Mouse (Mus musculus) left cerebral cortex, adult 8-10 months (tissue): ENCODE measurements at regions not wholly inside any gene's neighbourhood (a gene's known extent, or its start where the extent isn't known, plus 50 kb on each side); places are given as distances from the start of the nearest gene placed in this dataset.

Experiments
- DNase-seq, 2 experiments: peaks; one replicate each; pipeline ENCODE4 v3.0.0; 2022; ENCODE audit warnings: low spot score in 2 of 2

DNA sequence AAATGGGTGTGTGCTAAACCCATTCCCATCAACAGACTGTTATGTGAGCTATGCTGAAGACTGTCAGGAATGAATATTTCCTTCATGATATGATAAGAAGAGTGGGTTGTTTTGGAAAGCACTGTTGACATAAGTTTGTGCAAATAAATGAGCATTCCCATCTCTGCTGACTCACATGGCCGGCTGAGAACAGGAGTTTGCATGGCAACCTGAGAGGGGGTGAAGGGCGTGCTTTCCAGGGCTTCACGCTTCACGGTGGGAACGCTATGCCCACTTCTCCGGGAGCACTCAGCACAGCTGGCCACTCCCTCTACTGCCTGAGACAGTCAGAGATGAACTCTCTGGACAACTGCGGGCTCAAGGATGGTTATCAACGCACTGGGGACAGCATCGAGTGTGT is 348.9 kb upstream of the Slc24a5 start:
- DNase-seq = no peak

DNA sequence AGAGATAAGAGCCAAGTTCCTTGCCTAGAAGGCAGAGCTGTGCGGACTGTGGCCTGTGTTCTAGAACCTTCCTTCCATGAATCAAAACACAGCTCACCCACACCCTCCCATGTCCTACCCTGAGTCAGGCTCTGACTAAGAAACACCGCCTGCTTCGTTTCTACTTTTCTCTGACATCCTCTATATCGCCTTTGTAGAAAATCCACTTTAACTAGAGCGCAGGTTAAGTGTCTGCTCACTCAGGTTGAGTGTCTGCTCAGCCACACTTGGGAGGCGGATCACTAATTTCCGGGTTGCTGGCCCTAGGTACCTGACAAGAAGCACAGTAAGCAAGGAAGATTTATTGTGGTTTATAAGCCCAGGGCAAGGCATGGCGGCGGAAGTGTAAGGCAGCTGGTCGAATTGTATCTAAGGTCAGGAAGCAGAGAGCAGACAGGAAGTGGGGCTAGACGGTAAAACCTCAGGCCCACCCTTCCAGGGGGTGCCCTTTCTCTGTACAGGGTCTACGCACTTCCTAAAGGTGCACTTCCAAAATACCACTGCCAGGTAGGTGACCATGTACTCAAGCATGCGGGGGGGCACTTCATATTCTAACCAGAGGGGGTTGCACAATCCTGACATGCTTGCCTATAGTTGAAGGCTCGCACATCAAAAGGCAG is 348.0 kb upstream of the Slc24a5 start:
- no peak for DNase-seq

DNA sequence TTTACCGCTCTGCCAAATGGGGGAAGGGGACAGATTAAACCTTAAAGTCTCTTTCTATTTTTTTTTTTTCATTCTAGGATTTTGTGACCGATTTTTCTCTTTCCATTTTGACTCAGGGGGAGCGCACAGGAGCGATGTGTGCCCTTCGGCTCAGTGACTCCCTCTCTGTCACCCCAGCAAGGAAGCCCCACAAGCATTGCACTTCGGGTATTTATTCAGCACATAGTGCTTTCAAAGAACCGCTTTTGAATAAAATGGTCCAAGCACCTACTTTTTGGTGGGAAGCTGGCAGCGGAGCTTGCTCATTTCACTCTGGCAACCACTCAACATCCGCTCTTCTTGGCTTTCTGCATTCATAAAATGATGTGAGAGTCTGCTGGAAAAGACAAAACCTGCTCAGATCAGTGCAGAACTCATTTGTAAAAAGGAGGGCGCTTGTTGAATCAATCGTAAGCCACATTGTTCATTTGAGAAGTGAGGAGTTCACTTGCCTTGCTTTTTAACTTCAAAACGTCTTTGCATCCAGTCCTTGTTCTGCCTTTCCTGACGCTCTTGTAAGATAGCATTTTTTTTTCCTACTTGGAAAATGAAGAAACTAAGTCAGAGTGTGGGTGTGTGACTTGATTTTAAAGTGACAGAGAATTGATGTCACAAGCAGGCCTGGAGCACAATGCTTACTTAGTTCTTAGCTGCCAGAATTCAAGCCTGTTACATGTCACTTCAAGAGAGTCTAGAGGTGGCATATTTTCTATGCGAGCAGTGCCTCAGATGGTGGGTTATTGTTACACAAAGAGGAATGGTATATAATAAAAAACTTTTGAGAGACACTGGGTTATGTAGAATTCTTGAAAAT is 347.1 kb upstream of the Slc24a5 start:
- peak; percentile 12 to 37 for DNase-seq

GRCm38 (mm10) chr2:124724171-124724570 is 343.8 kb upstream of the Slc24a5 start:
- DNase-seq = no peak

DNA sequence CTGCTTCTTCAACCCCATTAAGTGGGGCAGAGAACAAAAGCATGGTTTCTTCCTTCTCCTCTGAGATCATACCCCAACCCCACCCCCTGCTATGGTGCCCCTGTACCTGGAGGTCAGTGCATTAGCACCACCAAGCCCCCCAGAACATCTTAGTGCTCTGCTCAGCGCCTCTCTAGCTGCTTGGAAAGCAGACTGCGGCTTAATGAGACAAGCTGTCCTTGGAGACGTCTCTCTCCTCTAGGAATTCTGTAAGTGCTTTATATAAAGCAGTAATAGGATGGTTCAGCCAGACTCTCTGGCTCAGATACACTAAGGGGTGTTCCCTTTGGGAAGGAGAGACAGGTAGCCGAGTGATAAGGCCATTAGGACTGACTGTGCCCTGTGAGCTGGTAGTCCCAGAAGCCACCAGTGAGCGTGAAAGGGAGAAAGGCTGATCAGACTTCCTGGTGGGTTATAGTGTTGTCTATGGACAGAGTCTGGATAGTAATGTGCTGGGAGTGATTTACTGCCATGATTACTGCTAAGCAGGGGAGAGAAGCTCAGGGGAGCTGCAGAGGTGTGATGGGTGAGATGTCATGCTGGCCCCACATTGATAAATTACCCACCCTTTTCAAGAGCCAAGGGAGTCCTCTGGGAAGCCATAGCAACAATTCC is 343.0 kb upstream of the Slc24a5 start:
- DNase-seq = no peak

- peak in 1 of 2 experiments; percentile 16 for DNase-seq
Observed at GRCm38 (mm10) chr2:124727979-124728378, 339.9 kb upstream of the Slc24a5 start.

DNA sequence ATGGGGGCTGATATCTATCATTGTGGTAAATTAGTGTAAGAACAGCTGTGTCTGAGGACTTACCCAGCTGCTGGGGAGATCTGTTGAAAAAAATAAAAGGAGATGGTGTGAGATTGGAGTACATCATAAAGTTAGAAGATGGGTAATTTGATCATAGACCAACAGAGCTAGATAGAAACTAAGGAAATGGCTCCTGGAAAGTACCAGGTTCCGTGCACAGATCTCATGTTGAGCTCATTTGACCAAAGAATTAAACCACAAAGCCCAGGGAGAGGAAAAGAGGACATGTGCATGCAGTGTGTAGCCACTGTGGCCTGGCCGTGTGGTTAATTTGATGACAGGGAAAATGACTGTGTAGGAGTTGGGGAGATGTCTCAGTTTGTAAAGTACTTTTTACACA is 335.3 kb upstream of the Slc24a5 start:
- DNase-seq = no peak

DNA sequence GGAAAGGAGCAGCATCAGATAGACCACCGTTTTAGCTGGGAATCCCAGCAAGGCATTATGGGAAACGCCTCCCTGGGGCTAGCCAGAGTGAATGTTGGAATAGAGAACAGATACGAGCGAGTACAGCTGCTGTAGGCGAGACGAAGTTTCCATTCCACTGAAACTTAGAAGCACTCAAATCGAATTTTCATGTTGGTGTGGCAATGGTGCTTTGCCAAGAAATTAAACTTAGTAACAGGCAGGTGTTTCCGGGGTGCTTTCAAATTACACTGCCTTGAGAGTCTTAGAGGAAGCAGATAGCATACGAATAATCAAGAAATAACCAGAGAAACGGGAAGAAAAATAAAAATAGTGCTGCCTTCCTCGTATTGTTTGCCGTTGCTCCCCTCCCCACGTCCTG is 327.1 kb upstream of the Slc24a5 start:
- DNase-seq = no peak

GRCm38 (mm10) chr2:124742964-124743363 is 325.0 kb upstream of the Slc24a5 start:
- DNase-seq = no peak

DNA sequence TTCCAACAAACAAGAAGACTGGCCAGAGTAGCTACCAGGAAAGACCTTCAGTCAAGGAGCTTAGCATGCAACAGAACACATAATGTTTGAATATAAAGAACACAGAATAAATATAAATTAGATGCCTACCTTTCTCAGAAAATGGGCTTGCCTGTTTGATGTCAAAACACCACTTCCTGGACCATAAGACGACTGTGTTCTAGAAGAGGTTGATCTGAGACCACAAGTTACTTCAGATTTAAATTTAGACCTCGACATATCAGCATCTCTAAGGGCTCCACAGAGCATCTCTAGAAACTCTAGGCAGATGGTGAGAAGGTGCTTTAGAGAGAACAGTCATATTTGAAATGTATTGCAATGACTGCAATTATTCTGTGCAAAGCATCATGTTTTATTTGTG is 322.9 kb upstream of the Slc24a5 start:
- no peak for DNase-seq

DNA sequence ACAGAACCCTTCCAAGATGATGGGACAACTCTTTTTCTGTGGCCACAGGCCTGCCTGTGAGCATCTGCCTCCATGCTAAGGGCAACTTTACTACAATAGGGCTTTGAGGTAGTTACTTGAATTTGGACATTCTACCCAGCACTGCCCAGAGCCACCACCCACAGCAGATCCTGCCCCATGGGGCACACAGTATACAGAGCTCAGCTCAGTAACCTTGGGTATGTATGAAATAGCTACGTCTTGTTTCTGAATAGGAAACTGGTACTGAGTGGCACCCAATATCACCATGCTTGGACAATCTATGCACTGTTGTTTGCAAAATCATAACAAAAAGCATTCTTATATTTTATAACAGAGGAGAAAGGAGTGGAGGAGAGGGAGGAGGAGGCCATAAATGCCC is 320.8 kb upstream of the Slc24a5 start:
- no peak for DNase-seq

DNA sequence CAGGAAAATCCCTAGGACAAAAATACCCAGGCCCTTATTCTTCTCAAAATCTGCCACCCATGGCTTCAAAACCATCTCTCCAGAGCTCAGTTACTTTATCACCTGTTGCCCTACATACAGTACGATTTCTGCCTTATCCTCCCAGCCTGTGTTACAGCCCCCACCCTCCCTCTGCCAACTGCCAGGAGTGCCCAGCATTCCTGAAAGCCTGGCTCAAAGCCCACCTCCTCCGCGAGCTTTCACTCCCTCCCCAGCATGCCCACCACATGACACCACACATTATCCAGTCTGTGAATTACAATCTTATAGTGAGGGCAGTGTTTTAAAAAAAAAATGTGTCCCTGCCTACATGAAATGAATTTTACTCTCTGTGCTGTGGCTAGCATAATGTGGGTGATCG is 320.3 kb upstream of the Slc24a5 start:
- DNase-seq = peak in 1 of 2 experiments; percentile 50

GRCm38 (mm10) chr2:124751832-124752231 is 316.1 kb upstream of the Slc24a5 start:
- no peak for DNase-seq

DNA sequence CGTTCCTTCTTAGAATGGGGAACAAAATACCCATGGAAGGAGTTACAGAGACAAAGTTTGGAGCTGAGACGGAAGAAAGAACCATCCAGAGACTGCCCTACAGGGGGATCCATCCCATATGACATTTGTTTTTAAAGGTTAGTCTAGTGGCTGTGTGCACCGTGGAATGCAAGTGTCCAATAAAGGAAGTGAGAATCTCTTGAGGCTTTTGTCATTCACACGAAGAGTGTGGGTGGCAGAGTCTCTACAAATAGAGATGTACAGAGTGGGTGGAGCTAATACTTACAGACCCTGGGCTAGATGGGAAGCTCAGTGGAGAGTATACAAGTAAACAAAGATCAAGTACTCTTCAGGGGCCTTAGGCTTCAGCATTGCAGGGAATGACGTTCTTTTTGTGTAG is 314.2 kb upstream of the Slc24a5 start:
- no peak for DNase-seq

- no peak for DNase-seq
Observed at GRCm38 (mm10) chr2:124755244-124755643, 312.7 kb upstream of the Slc24a5 start.

DNA sequence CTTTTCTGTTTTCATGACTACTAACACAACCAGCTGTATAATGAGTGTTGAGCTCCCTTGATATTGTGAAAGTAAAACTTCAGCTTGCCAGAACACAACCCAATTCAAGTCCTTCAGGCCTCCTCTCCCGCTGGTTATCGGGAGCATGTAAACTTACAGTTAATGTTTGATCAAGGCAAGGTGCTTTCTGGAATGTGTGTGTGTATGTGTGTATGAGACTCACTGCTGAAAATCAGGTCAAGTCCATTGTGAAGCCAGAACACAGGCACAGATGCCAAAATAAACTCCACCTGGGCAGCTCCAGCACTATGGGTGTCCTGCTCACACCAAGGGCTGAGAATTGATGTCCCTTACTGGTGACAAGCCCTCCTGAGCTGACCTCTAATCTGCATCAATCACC is 308.9 kb upstream of the Slc24a5 start:
- no peak for DNase-seq

- no peak for DNase-seq
Observed at GRCm38 (mm10) chr2:124763650-124764049, 304.3 kb upstream of the Slc24a5 start.

GRCm38 (mm10) chr2:124764186-124764910 is 303.6 kb upstream of the Slc24a5 start:
- no peak for DNase-seq

GRCm38 (mm10) chr2:124769267-124769967 is 298.5 kb upstream of the Slc24a5 start:
- DNase-seq = no peak

DNA sequence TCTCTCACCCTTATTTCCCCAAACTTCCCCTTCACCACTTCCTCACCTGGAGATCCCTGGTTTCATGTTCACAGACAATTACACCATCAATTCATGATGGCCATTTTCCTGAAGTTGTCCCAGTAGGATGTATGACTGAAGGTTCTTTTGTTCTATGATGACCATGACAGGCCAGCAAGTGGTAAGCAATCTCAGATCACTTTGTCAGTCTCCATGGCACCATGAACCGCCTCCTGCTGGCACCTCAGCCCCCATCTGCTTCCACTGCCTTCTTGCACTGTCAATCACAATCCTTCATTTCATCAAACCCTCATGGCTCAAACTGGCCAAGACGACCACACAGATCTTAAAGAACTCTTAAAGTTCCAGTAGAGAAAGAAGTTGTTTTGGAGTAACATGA is 297.9 kb upstream of the Slc24a5 start:
- no peak for DNase-seq

- no peak for DNase-seq
Observed at GRCm38 (mm10) chr2:124772055-124772708, 295.7 kb upstream of the Slc24a5 start.
